Mouse (Mus musculus) ES-E14 (cell line): ENCODE measurements around the gene Elobl. TPM values are rescaled to one million over a fixed set of nuclear protein-coding genes. Genes with fewer than 3 reads are reported as not detected.

ENCODE experiments used
- DNase-seq: peaks from one replicate; pipeline ENCODE4 v3.0.0-alpha.2; 2013; ENCODE audit warnings: low read depth, low spot score
- H3K27ac ChIP-seq: 2 replicates; pipeline ENCODE4 v1.5.1; 2012; ENCODE audit warnings: low read depth, mild to moderate bottlenecking, low read length, moderate library complexity, mixed read lengths; ENCODE audit not compliant: poor library complexity, insufficient read depth, severe bottlenecking
- H3K36me3 ChIP-seq: 2 replicates; pipeline ENCODE4 v1.6.1; 2012; ENCODE audit warnings: mild to moderate bottlenecking, low read length, moderate library complexity, mixed read lengths; ENCODE audit not compliant: control insufficient read depth, poor library complexity, insufficient read depth, severe bottlenecking
- H3K4me1 ChIP-seq, 2 experiments: fragments of 150-350 bp in 1 of 2; sonication (generic) in 1 of 2; 2 replicates each; pipeline ENCODE4 v1.6.1; 2012; ENCODE audit warnings: low read length in 2 of 2, mild to moderate bottlenecking in 1 of 2, mixed read lengths in 1 of 2; ENCODE audit not compliant: control insufficient read depth in 2 of 2, insufficient read depth in 2 of 2, poor library complexity in 1 of 2
- H3K4me3 ChIP-seq, 2 experiments: fragments of 150-350 bp in 1 of 2; sonication (generic) in 1 of 2; 2 replicates each; pipeline ENCODE4 v1.5.1; 2012; ENCODE audit warnings: low read length in 2 of 2, low read depth in 1 of 2, mild to moderate bottlenecking in 1 of 2, mixed read lengths in 1 of 2; ENCODE audit not compliant: insufficient read depth in 1 of 2, poor library complexity in 1 of 2, severe bottlenecking in 1 of 2
- H3K9ac ChIP-seq: 2 replicates; pipeline ENCODE4 v1.6.1; 2012; ENCODE audit warnings: low read depth, mild to moderate bottlenecking, low read length, mixed read lengths; ENCODE audit not compliant: poor library complexity, insufficient read depth, severe bottlenecking
- H3K9me3 ChIP-seq: fragments of 150-350 bp; sonication (generic); 2 replicates; pipeline ENCODE4 v1.6.1; 2012; ENCODE audit warnings: low read depth, mild to moderate bottlenecking, low read length; ENCODE audit not compliant: control insufficient read depth, insufficient read depth
- CHD2 ChIP-seq: IDR thresholded peaks from 2 replicates; pipeline ENCODE4 v1.6.1; 2014; ENCODE audit warnings: mild to moderate bottlenecking, low read depth, low read length, inconsistent platforms
- HCFC1 ChIP-seq: IDR thresholded peaks from 2 replicates; pipeline ENCODE4 v1.6.1; 2012; ENCODE audit warnings: low read length, inconsistent platforms, borderline replicate concordance; ENCODE audit not compliant: insufficient read depth
- MAFK ChIP-seq: IDR thresholded peaks from 2 replicates; pipeline ENCODE4 v1.6.1; 2014; ENCODE audit warnings: mild to moderate bottlenecking, low read depth, low read length, inconsistent platforms; ENCODE audit not compliant: insufficient read depth
- ZC3H11A ChIP-seq: IDR thresholded peaks from 2 replicates; pipeline ENCODE4 v1.6.1; 2012; ENCODE audit warnings: low read depth, mild to moderate bottlenecking, inconsistent platforms, low read length, borderline replicate concordance
- ZNF384 ChIP-seq: IDR thresholded peaks from 2 replicates; pipeline ENCODE4 v1.6.1; 2012; ENCODE audit warnings: low read depth, low read length, inconsistent platforms
- in situ Hi-C, 2 experiments: fragments of 600-800 bp; cut with MboI; formaldehyde crosslinking; loops; one replicate each; pipeline ENCODE4 v1.15.1; 2025; ENCODE audit warnings: low sequenced_read_pairs in 2 of 2, inconsistent platforms in 1 of 2; ENCODE audit not compliant: unreplicated experiment in 2 of 2
- total RNA-seq: library from RNA; depleted of rRNA; stranded (reverse); fragments of 300-350 nt; gene quantifications from 2 replicates; pipeline ENCODE4 v1.2.3, GENCODE M21; 2012; rRNA removed

Gene Elobl
- 0.95 and 1.6 TPM in 2 replicates for total RNA-seq

- no peak for DNase-seq
- Histone ChIP-seq H3K9me3 (no peaks in the 10 kb centered on the region), H3K4me1 (peaks cover 0 to 5% of the 10 kb centered on the region in 2 experiments; a peak in 1 of 4 replicates), H3K9ac (no peak within 1 kb of the TSS), H3K4me3 (no peak within 1 kb of the TSS), H3K27ac (no peak within 1 kb of the TSS), H3K36me3 (no peaks in the 10 kb centered on the region)
- in situ Hi-C loops: no loop called here
- TF ChIP-seq ZNF384: no peak
- TF ChIP-seq MAFK: no peak
- TF ChIP-seq HCFC1: no peak
- no peak for TF ChIP-seq CHD2
- TF ChIP-seq ZC3H11A: no peak
These were observed at the start of gene Elobl for GRCm38 (mm10) chr11:88966881-88967361. Gene Elobl, minus strand, starts transcription at chr11:88966931.

- no peak for DNase-seq
These were observed 45.5 kb upstream of the Elobl start for GRCm38 (mm10) chr11:89012241-89012640.

GRCm38 (mm10) chr11:89009496-89009895, 42.8 kb upstream of the Elobl start:
- Histone ChIP-seq H3K27ac (no peak overlapping the region), H3K9ac (no peak overlapping the region), H3K4me3 (no peak overlapping the region), H3K4me1 (peaks cover 0 to 7% of the 10 kb centered on the region in 2 experiments), H3K9me3 (no peaks in the 10 kb centered on the region), H3K36me3 (peaks cover 74% of the 10 kb centered on the region)
- TF ChIP-seq ZC3H11A (no peak), MAFK (no peak), ZNF384 (no peak), CHD2 (no peak), HCFC1 (no peak)
- in situ Hi-C loops: no loop called here
- no peak for DNase-seq

More at GRCm38 (mm10) chr11:89012241-89012640, 45.5 kb upstream of the Elobl start:
- TF ChIP-seq CHD2 (no peak), ZC3H11A (no peak), HCFC1 (no peak), MAFK (no peak), ZNF384 (no peak)
- no peaks in the 10 kb centered on the region for H3K4me1 ChIP-seq
- no peak overlapping the region for H3K4me3 ChIP-seq
- H3K27ac ChIP-seq: no peak overlapping the region
- H3K36me3 ChIP-seq: peaks cover 79% of the 10 kb centered on the region
- no peaks in the 10 kb centered on the region for H3K9me3 ChIP-seq
- in situ Hi-C loops: no loop called here
- H3K9ac ChIP-seq: no peak overlapping the region

- peaks cover 71% of the 10 kb centered on the region for H3K36me3 ChIP-seq
- H3K9me3 ChIP-seq: no peaks in the 10 kb centered on the region
- in situ Hi-C loops: no loop called here
These were observed 42.3 kb upstream of the Elobl start for GRCm38 (mm10) chr11:89009066-89009465.

GRCm38 (mm10) chr11:89007582-89007981, 40.9 kb upstream of the Elobl start:
- Histone ChIP-seq H3K9ac (no peak overlapping the region), H3K4me3 (no peak overlapping the region), H3K36me3 (peaks cover 63% of the 10 kb centered on the region), H3K4me1 (peaks cover 2 to 18% of the 10 kb centered on the region in 2 experiments), H3K9me3 (no peaks in the 10 kb centered on the region), H3K27ac (no peak overlapping the region)
- TF ChIP-seq CHD2 (no peak), HCFC1 (no peak), ZC3H11A (no peak), ZNF384 (no peak), MAFK (no peak)
- DNase-seq: no peak
- in situ Hi-C loops: no loop called here

More at GRCm38 (mm10) chr11:89009066-89009465, 42.3 kb upstream of the Elobl start:
- TF ChIP-seq ZNF384 (no peak), MAFK (no peak), CHD2 (no peak), HCFC1 (no peak), ZC3H11A (no peak)
- Histone ChIP-seq H3K9ac (no peak overlapping the region), H3K4me1 (peaks cover 0 to 9% of the 10 kb centered on the region in 2 experiments), H3K4me3 (no peak overlapping the region), H3K27ac (no peak overlapping the region)
- no peak for DNase-seq
